36 mouse cellular contexts compared by ENCODE assay signal in the genomic region with DNA sequence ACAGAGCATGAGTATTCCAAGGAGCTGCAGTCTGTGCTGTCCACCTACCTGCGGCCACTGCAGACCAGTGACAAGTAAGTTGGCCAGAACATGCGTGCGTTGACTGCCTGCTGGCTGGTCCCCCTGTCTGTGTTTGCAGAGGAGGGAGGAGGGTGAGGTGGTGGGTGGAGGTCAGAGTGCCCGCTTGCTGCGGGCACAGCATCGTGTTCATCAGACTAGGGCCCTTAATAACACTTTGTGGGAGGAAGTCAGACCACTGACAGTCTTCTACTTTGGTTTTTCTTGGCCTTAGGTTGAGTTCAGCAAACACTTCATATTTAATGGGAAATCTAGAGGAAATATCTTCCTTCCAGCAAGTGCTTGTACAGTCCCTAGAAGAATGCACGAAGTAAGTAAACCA. TPM values are rescaled to one million over a fixed set of nuclear protein-coding genes. Genes with fewer than 3 reads are reported as not detected.
DNase-seq lines count a peak whose midpoint lies in the region; ATAC-seq and TF ChIP-seq lines count a peak whose summit lies in the region.
"Had no signal": no experiment of that assay in that cellular context is flagged by ENCODE, and none has a peak within 500 bp of the region (broad histone marks: within the 10 kb centered on the region; RNA-seq: fewer than 3 reads in every experiment).

No protein-coding gene starts in this region.

- H3K9ac ChIP-seq in kidney, embryonic 16.5 days (replicated peaks; ENCODE audit: low read length), result no peak overlapping the region
- H3K9ac ChIP-seq in lung, postnatal 0 days (replicated peaks; ENCODE audit: low read depth), result no peak overlapping the region
- H3K9ac ChIP-seq: embryonic facial prominence, embryonic 15.5 days; forebrain, embryonic 13.5 days; hindbrain, embryonic 15.5 days; liver, embryonic 12.5 days; liver, postnatal 0 days had no signal

- H3K27ac ChIP-seq in kidney, embryonic 16.5 days (ENCODE audit: low read length), result peak overlapping the region; percentile 7
- no peak overlapping the region for H3K27ac ChIP-seq in lung, postnatal 0 days (ENCODE audit: low read length)
- H3K27ac ChIP-seq: embryonic facial prominence, embryonic 10.5 days; gastrocnemius, adult 2 months; heart, adult 2 months; hindbrain, embryonic 15.5 days; layer of hippocampus, adult 2 months; left cerebral cortex, adult 2 months; liver, embryonic 12.5 days had no signal

- TF ChIP-seq EP300 in lung, postnatal 0 days (IDR thresholded peaks at IDR 0.05), result no peak

- ATAC-seq in kidney, embryonic 16.5 days (ENCODE audit: low FRiP score, low TSS enrichment), result no peak
- peak; percentile 84 for ATAC-seq in lung, postnatal 0 days
- ATAC-seq: activated CD4-positive, CD25-positive, alpha-beta regulatory T cell, adult 4 months; forebrain, embryonic 13.5 days; liver, embryonic 12.5 days; liver, postnatal 0 days; midbrain, embryonic 16.5 days had no signal

- TF ChIP-seq POLR2A in lung, adult 2 months (IDR thresholded peaks at IDR 0.05; ENCODE audit: borderline replicate concordance, extremely low read depth, low read depth, low read length), result no peak

- H3K27me3 ChIP-seq in kidney, embryonic 16.5 days (ENCODE audit: insufficient read depth, low read length), result no peaks in the 10 kb centered on the region
- no peaks in the 10 kb centered on the region for H3K27me3 ChIP-seq in lung, postnatal 0 days (replicated peaks; ENCODE audit: insufficient read depth, low read length)
- H3K27me3 ChIP-seq: embryonic facial prominence, embryonic 15.5 days; forebrain, embryonic 13.5 days; heart, embryonic 13.5 days; hindbrain, embryonic 15.5 days; liver, embryonic 12.5 days had no signal

- WGBS in kidney, embryonic 16.5 days, result 82% methylated on average over 7 of the region's 7 CpGs
- WGBS in lung, adult 2 months, result 63% methylated on average over 7 of the region's 7 CpGs
- 56% methylated on average over 7 of the region's 7 CpGs for WGBS in lung, postnatal 0 days

- H3K4me3 ChIP-seq in kidney, embryonic 16.5 days (ENCODE audit: low read length), result no peak overlapping the region
- H3K4me3 ChIP-seq in lung, adult 2 months (replicated peaks; ENCODE audit: extremely low read depth, low read depth, low read length), result no peak overlapping the region
- no peak overlapping the region for H3K4me3 ChIP-seq in lung, postnatal 0 days (ENCODE audit: low read depth, low read length)
- H3K4me3 ChIP-seq: embryonic facial prominence, embryonic 10.5 days; embryonic facial prominence, embryonic 15.5 days; forebrain, embryonic 13.5 days; gastrocnemius, adult 2 months; heart, adult 2 months; heart, embryonic 13.5 days; hindbrain, embryonic 15.5 days; layer of hippocampus, adult 2 months; left cerebral cortex, adult 2 months; liver, embryonic 12.5 days had no signal

- DNase-seq in kidney, adult 9 months, result no peak
- DNase-seq in lung, adult 2 months, result peak; percentile 31
- peak; percentile 75 for DNase-seq in lung, postnatal 0 days (ENCODE audit: low spot score)
- DNase-seq in lung, postnatal 4 days, result peak; percentile 30 to 70
- no peak for DNase-seq in urinary bladder, postnatal 25 days (ENCODE audit: low spot score)
- no peak for DNase-seq in ovary, postnatal 10 days (ENCODE audit: low spot score)
- DNase-seq: adrenal gland, adult 2 months; adrenal gland, postnatal 36 days; B cell, adult 2 months; cerebellum, adult 8-10 months; cerebellum, postnatal 25 days; gastrocnemius, adult 2 months; gastrocnemius, postnatal 36 days; heart, adult 2 months; heart, postnatal 10 days; kidney, adult 18-20 months; kidney, postnatal 36 days; liver, postnatal 0 days; right cerebral cortex, adult 18-20 months; right cerebral cortex, postnatal 4 days had no signal

- no peaks in the 10 kb centered on the region; the same call in 1 of the 2 replicates for H3K4me1 ChIP-seq in kidney, embryonic 16.5 days (ENCODE audit: insufficient read depth, low read length)
- peaks cover 2% of the 10 kb centered on the region; the same call in 1 of the 2 replicates for H3K4me1 ChIP-seq in lung, adult 2 months (ENCODE audit: control insufficient read depth, insufficient read depth, low read length)
- H3K4me1 ChIP-seq in lung, postnatal 0 days (ENCODE audit: insufficient read depth, low read depth, low read length), result no peaks in the 10 kb centered on the region
- H3K4me1 ChIP-seq: embryonic facial prominence, embryonic 10.5 days; embryonic facial prominence, embryonic 15.5 days; liver, embryonic 12.5 days had no signal

- H3K36me3 ChIP-seq in kidney, embryonic 16.5 days (ENCODE audit: insufficient read depth, low read length), result peaks cover 19% of the 10 kb centered on the region
- peaks cover 17% of the 10 kb centered on the region; the same call in 1 of the 2 replicates for H3K36me3 ChIP-seq in lung, postnatal 0 days (ENCODE audit: insufficient read depth, low read length)

- no peak overlapping the region for H3K4me2 ChIP-seq in kidney, embryonic 16.5 days (replicated peaks; ENCODE audit: low read depth, low read length)
- no peak overlapping the region for H3K4me2 ChIP-seq in lung, postnatal 0 days (replicated peaks; ENCODE audit: low read depth, low read length)
- H3K4me2 ChIP-seq: embryonic facial prominence, embryonic 15.5 days; forebrain, embryonic 13.5 days; heart, embryonic 13.5 days; hindbrain, embryonic 15.5 days; liver, embryonic 12.5 days; midbrain, embryonic 11.5 days had no signal

- no peak for TF ChIP-seq CTCF in lung, adult 2 months (IDR thresholded peaks at IDR 0.05; ENCODE audit: insufficient read depth, low read length)
- TF ChIP-seq CTCF in lung, postnatal 0 days (IDR thresholded peaks at IDR 0.05), result no peak

- no peaks in the 10 kb centered on the region for H3K9me3 ChIP-seq in kidney, embryonic 16.5 days (ENCODE audit: low read length)
- no peaks in the 10 kb centered on the region for H3K9me3 ChIP-seq in lung, postnatal 0 days (ENCODE audit: low read length)
- H3K9me3 ChIP-seq: embryonic facial prominence, embryonic 10.5 days; embryonic facial prominence, embryonic 15.5 days; forebrain, embryonic 13.5 days; heart, embryonic 13.5 days; hindbrain, embryonic 15.5 days; liver, embryonic 12.5 days had no signal

RNA-seq across cellular contexts. Expression of gene Tex29, which starts 39.8 kb away (rescaled TPM):
- 0.37 and 0.63 TPM in 2 replicates for polyA plus RNA-seq in kidney, embryonic 16.5 days (2015; fragmentation: Nextera tagmentation; extraction: Ambion mirVana)
- not detected in 2 replicates for polyA plus RNA-seq in lung, adult 2 months (2012; rRNA removed)
- polyA plus RNA-seq in lung, postnatal 0 days (2015; fragmentation: Nextera tagmentation; extraction: Ambion mirVana), result 0.20 TPM in 1 of 2 replicates, not detected in the other
- polyA plus RNA-seq: activated CD4-positive, CD25-positive, alpha-beta regulatory T cell, adult 4 months; embryonic facial prominence, embryonic 10.5 days; embryonic facial prominence, embryonic 15.5 days; heart, adult 2 months; intestine, embryonic 14.5 days; liver, embryonic 12.5 days; liver, postnatal 0 days; midbrain, embryonic 11.5 days; neural tube, embryonic 11.5 days; stomach, embryonic 14.5 days; thymus, postnatal 0 days had no signal

Comparison
In these comparisons a context has a peak if more than half of its experiments do, and no peak if none do; other contexts are left out.
1. DNase-seq: peak in lung, adult 2 months (single experiment), lung, postnatal 0 days (single experiment) and lung, postnatal 4 days (2 of 2); none in kidney, adult 9 months (single experiment), urinary bladder, postnatal 25 days (single experiment) and ovary, postnatal 10 days (single experiment).